Mouse (Mus musculus) stomach, postnatal 0 days (tissue): ENCODE measurements around the gene Tlnrd1. TPM values are rescaled to one million over a fixed set of nuclear protein-coding genes. Genes with fewer than 3 reads are reported as not detected.

ENCODE experiments used
- ATAC-seq: fragments of 200-750 bp; cut with Nextera tagmentation; 2 replicates; pipeline ENCODE4 v1.8.0; 2017; ENCODE audit not compliant: low FRiP score, low TSS enrichment
- DNase-seq: peaks from one replicate; pipeline ENCODE4 v3.0.0-alpha.2; 2016; ENCODE audit warnings: low spot score
- H3K27ac ChIP-seq: fragments of 300-500 bp; sonication (generic); replicated peaks from 2 replicates; pipeline ENCODE4 v1.5.1; 2014; ENCODE audit warnings: mild to moderate bottlenecking, control low read depth
- H3K27me3 ChIP-seq: fragments of 300-500 bp; sonication (generic); 2 replicates; pipeline ENCODE4 v1.6.1; 2014; ENCODE audit warnings: low read length; ENCODE audit not compliant: control insufficient read depth, insufficient read depth
- H3K36me3 ChIP-seq: fragments of 300-500 bp; sonication (generic); 2 replicates; pipeline ENCODE4 v1.6.1; 2014; ENCODE audit warnings: low read length, mixed read lengths; ENCODE audit not compliant: control insufficient read depth, insufficient read depth
- H3K4me1 ChIP-seq: fragments of 300-500 bp; sonication (generic); replicated peaks from 2 replicates; pipeline ENCODE4 v1.6.1; 2014; ENCODE audit warnings: antibody characterized with exemption; ENCODE audit not compliant: control insufficient read depth, insufficient read depth
- H3K4me2 ChIP-seq: fragments of 300-500 bp; sonication (generic); replicated peaks from 2 replicates; pipeline ENCODE4 v1.6.1; 2014; ENCODE audit warnings: low read depth, mild to moderate bottlenecking, control low read depth, moderate library complexity
- H3K4me3 ChIP-seq: fragments of 300-500 bp; sonication (generic); 2 replicates; pipeline ENCODE4 v1.5.1; 2014; ENCODE audit warnings: low read depth, low read length, control low read depth
- H3K9ac ChIP-seq: fragments of 300-500 bp; sonication (generic); 2 replicates; pipeline ENCODE4 v1.6.1; 2014; ENCODE audit warnings: mild to moderate bottlenecking, low read length, control low read depth, mixed read lengths
- H3K9me3 ChIP-seq: fragments of 300-500 bp; sonication (generic); 2 replicates; pipeline ENCODE4 v1.6.1; 2016; ENCODE audit warnings: low read length; ENCODE audit not compliant: control insufficient read depth
- CTCF ChIP-seq: IDR thresholded peaks from 2 replicates; pipeline ENCODE4 v1.5.1; 2016; ENCODE audit warnings: antibody characterized with exemption, low read depth, mild to moderate bottlenecking, moderate library complexity
- EP300 ChIP-seq: optimal IDR thresholded peaks from 2 replicates; pipeline ENCODE3; 2016; ENCODE audit warnings: antibody characterized with exemption
- WGBS: fragments of 180-500 bp; shearing (Covaris S2); extraction: QIAGEN DNeasy Blood & Tissue Kit; methylation state at CpG from one replicate; pipeline ENCODE4 v1.1.7; 2014; 5-methylcytosine and 5-hydroxymethylcytosine counted together
- polyA plus RNA-seq: library from polyadenylated mRNA; unstranded; fragments of >200 nt; fragmentation: Nextera tagmentation; extraction: Ambion mirVana; gene quantifications from 2 replicates; pipeline ENCODE4 v1.2.1, GENCODE M21; 2015

Gene Tlnrd1
- polyA plus RNA-seq, 1 experiment from 2014 or later, result 8.5 TPM

DNA sequence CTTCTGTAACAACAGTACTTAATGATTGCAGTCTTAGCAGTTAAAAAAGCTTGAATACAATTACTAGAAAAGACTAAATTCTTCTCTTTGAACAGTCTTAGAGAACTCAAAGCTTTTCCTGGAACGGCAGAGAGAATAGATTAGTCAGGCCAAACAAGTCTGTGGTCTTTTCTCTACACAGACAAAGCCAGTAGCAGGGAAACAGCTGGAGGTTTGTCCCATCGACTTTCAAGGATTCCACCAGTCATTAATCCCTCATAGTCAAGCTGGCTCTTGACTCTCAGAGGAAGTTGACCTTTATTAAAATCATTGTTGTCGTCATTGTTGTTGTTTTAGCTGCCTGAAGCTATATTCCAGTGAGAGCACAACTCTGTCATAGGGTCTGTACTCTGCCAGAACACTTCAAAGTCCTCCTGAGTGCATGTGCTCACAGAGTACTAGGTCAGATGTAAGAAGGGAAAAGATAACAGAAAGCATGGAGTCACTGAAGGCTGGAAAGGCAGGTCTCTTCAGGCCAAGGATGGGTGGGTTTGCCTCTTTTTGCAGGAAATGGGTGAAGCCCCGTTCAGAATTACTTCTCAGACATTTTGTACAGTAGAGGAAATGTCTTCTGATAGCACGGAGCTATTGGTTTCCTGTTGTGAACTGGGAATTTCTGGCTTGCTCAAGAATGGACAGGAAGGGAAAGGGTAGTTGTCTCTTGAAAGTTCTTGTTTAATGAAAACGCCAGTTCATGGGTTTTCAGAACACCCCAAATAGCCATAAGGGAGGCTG, 41.4 kb downstream of the Tlnrd1 start:
- TF ChIP-seq EP300 (no peak), CTCF (no peak)
- no peak overlapping the region; the same call in 1 of the 2 replicates for H3K27ac ChIP-seq
- peaks cover 5% of the 10 kb centered on the region; the same call in 1 of the 2 replicates for H3K4me1 ChIP-seq
- H3K36me3 ChIP-seq, result no peaks in the 10 kb centered on the region
- H3K4me3 ChIP-seq, result no peak overlapping the region
- ATAC-seq (no peak), DNase-seq (no peak)
- no peaks in the 10 kb centered on the region for H3K9me3 ChIP-seq
- H3K27me3 ChIP-seq, result no peaks in the 10 kb centered on the region
- H3K9ac ChIP-seq, result no peak overlapping the region
- WGBS, result 45% methylated on average over 6 of the region's 6 CpGs
- no peak overlapping the region for H3K4me2 ChIP-seq

GRCm38 (mm10) chr7:83840076-83840475, 44.0 kb downstream of the Tlnrd1 start:
- 81% methylated on average over 2 of the region's 2 CpGs for WGBS

GRCm38 (mm10) chr7:83838525-83839224, 45.4 kb downstream of the Tlnrd1 start:
- Histone ChIP-seq H3K27me3 (no peaks in the 10 kb centered on the region), H3K36me3 (no peaks in the 10 kb centered on the region), H3K4me3 (no peak overlapping the region), H3K9ac (no peak overlapping the region), H3K27ac (no peak overlapping the region), H3K4me1 (no peaks in the 10 kb centered on the region), H3K4me2 (no peak overlapping the region), H3K9me3 (no peaks in the 10 kb centered on the region)
- no peak for DNase-seq
- WGBS, result 63% methylated on average over 5 of the region's 5 CpGs
- no peak for ATAC-seq
- TF ChIP-seq CTCF (no peak), EP300 (no peak)

More at GRCm38 (mm10) chr7:83840076-83840475, 44.0 kb downstream of the Tlnrd1 start:
- Histone ChIP-seq H3K4me2 (no peak overlapping the region), H3K4me3 (no peak overlapping the region), H3K36me3 (no peaks in the 10 kb centered on the region), H3K4me1 (no peaks in the 10 kb centered on the region), H3K9me3 (no peaks in the 10 kb centered on the region), H3K9ac (no peak overlapping the region), H3K27me3 (no peaks in the 10 kb centered on the region), H3K27ac (no peak overlapping the region)
- no peak for ATAC-seq
- TF ChIP-seq CTCF, result no peak
- TF ChIP-seq EP300, result no peak
- no peak for DNase-seq

Other genes with a start within 250 kb of the Tlnrd1 start
- gene Il16, start 138.6 kb downstream of the Tlnrd1 start, polyA plus RNA-seq, result 2.6 and 2.8 TPM in 2 replicates
- gene Cfap161, start 89.4 kb downstream of the Tlnrd1 start, polyA plus RNA-seq, result 0.05 and 0.13 TPM in 2 replicates
- 54.7 and 62.9 TPM in 2 replicates for gene Mesd, start 161 bp upstream of the Tlnrd1 start, polyA plus RNA-seq
- 0.40 and 0.45 TPM in 2 replicates for gene Cemip, start 202.2 kb upstream of the Tlnrd1 start, polyA plus RNA-seq